Mouse (Mus musculus) liver, postnatal 0 days (tissue): ENCODE data around the gene Lad1. TPM values are rescaled to one million over a fixed set of nuclear protein-coding genes. Genes with fewer than 3 reads are reported as not detected.

Experiments used
- ATAC-seq: fragments of 200-750 bp; cut with Nextera tagmentation; 2 replicates; pipeline ENCODE4 v1.8.0; 2017; ENCODE audit warnings: mild to moderate bottlenecking, moderate library complexity
- DNase-seq: peaks from one replicate; pipeline ENCODE4 v3.0.0-alpha.2; 2016
- H3K27ac ChIP-seq: fragments of 300-500 bp; sonication (generic); 2 replicates; pipeline ENCODE4 v1.5.1; 2014; ENCODE audit warnings: antibody characterized with exemption, moderate library complexity, mild to moderate bottlenecking, low read depth
- H3K27me3 ChIP-seq: fragments of 300-500 bp; sonication (generic); 2 replicates; pipeline ENCODE4 v1.6.1; 2014; ENCODE audit warnings: low read length, control low read depth, mixed read lengths; ENCODE audit not compliant: insufficient read depth
- H3K36me3 ChIP-seq: fragments of 300-500 bp; sonication (generic); replicated peaks from 2 replicates; pipeline ENCODE4 v1.6.1; 2014; ENCODE audit warnings: mild to moderate bottlenecking, control low read depth, low read length, moderate library complexity, mixed read lengths; ENCODE audit not compliant: insufficient read depth
- H3K4me1 ChIP-seq: fragments of 300-500 bp; sonication (generic); 2 replicates; pipeline ENCODE4 v1.6.1; 2014; ENCODE audit warnings: antibody characterized with exemption, mild to moderate bottlenecking, control low read depth; ENCODE audit not compliant: insufficient read depth
- H3K4me2 ChIP-seq: fragments of 300-500 bp; sonication (generic); 2 replicates; pipeline ENCODE4 v1.6.1; 2014; ENCODE audit warnings: low read depth, mild to moderate bottlenecking, low read length, moderate library complexity, mixed read lengths
- H3K4me3 ChIP-seq: fragments of 300-500 bp; sonication (generic); 2 replicates; pipeline ENCODE4 v1.5.1; 2014; ENCODE audit warnings: low read depth, low read length
- H3K9ac ChIP-seq: fragments of 300-500 bp; sonication (generic); replicated peaks from 2 replicates; pipeline ENCODE4 v1.6.1; 2014; ENCODE audit warnings: mild to moderate bottlenecking, moderate library complexity
- H3K9me3 ChIP-seq: fragments of 300-500 bp; sonication (generic); 2 replicates; pipeline ENCODE4 v1.6.1; 2016; ENCODE audit warnings: mild to moderate bottlenecking, control low read depth, low read length, mixed read lengths
- CTCF ChIP-seq: sonication (generic); IDR thresholded peaks from 2 replicates; pipeline ENCODE4 v1.5.1; 2016; ENCODE audit warnings: antibody characterized with exemption, low read depth
- EP300 ChIP-seq: IDR thresholded peaks from 2 replicates; pipeline ENCODE4 v1.6.1; 2016; ENCODE audit warnings: antibody characterized with exemption, low read depth, mild to moderate bottlenecking
- whole genome bisulfite sequencing: fragments of 180-500 bp; shearing (Covaris S2); extraction: QIAGEN DNeasy Blood & Tissue Kit; methylation state at CpG from one replicate; pipeline ENCODE4 v1.1.7; 2014; ENCODE audit not compliant: insufficient replicate concordance; 5-methylcytosine and 5-hydroxymethylcytosine counted together
- polyA plus RNA-seq: library from polyadenylated mRNA; unstranded; fragments of >200 nt; fragmentation: Nextera tagmentation; extraction: Ambion mirVana; gene quantifications from 2 replicates; pipeline ENCODE4 v1.2.1, GENCODE M21; 2015

The Lad1 gene
- polyA plus RNA-seq, 1 experiment from 2014 or later = 0.42 TPM

DNA sequence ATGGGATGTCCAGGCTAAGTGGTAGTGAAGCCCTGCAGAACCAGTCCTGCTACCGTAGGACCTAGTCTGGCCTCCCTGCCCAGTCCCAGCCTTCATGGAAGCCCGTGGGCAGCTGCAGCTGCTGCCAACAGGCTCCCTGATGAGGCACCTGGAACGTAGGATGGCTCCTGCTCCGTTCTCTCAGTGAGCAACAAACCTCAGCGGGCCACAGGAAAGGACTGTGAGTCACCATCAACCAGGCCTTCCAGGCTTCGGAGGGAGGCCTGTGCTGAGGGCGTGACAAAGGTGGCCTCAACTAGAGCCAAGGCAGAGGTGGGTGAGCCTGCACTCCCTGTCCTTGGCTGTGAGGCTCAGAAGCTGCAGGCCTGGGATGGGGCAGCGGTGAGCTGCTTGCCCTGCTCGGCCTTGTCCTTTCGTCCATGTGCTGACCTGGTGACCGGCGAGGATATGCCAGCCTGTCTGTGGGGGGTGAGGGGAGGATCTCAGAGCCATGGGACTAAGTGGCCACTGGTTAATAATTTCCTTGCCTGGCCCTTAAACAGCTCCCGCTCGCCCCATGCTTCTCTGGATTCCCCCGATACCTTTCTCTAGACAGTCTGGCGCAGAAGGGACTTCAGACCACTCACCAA is 2.5 kb downstream of the Lad1 start:
- H3K4me3 ChIP-seq = no peak overlapping the region
- no peak for DNase-seq
- no peak overlapping the region for H3K27ac ChIP-seq
- no peak overlapping the region for H3K9ac ChIP-seq
- H3K4me2 ChIP-seq = no peak overlapping the region
- no peak for ATAC-seq
- H3K27me3 ChIP-seq = peaks cover 52% of the 10 kb centered on the region
- TF ChIP-seq EP300 (no peak), CTCF (no peak)
- H3K36me3 ChIP-seq = no peaks in the 10 kb centered on the region
- 59% methylated on average over 16 of the region's 16 CpGs for WGBS
- H3K9me3 ChIP-seq = no peaks in the 10 kb centered on the region
- no peaks in the 10 kb centered on the region for H3K4me1 ChIP-seq

DNA sequence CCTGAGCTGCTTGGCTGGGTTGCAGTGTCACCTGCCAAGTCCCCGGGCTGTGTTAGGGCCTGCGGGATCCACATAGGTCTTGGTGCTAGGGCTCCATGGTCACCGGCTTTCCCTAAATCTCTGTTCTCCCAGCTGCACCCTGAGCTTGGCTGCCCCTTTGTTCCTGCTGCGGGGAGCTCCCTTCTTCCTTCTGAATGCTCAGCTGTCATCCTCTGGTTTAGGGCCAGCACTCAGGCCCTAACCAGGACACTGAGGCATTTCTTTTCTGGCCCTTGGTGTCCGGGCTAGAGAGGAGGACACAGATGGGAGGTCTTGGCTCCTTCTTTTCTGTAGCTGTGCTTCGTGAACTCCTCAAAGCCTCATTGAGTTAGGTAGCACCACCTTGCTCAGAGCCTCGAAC is 3.4 kb downstream of the Lad1 start:
- Histone ChIP-seq H3K4me3 (no peak overlapping the region), H3K36me3 (no peaks in the 10 kb centered on the region), H3K27me3 (peaks cover 45% of the 10 kb centered on the region), H3K4me1 (no peaks in the 10 kb centered on the region), H3K4me2 (no peak overlapping the region), H3K27ac (no peak overlapping the region), H3K9me3 (no peaks in the 10 kb centered on the region), H3K9ac (no peak overlapping the region)
- TF ChIP-seq CTCF (no peak), EP300 (no peak)
- WGBS = 73% methylated on average over 7 of the region's 7 CpGs
- ATAC-seq (no peak), DNase-seq (no peak)

DNA sequence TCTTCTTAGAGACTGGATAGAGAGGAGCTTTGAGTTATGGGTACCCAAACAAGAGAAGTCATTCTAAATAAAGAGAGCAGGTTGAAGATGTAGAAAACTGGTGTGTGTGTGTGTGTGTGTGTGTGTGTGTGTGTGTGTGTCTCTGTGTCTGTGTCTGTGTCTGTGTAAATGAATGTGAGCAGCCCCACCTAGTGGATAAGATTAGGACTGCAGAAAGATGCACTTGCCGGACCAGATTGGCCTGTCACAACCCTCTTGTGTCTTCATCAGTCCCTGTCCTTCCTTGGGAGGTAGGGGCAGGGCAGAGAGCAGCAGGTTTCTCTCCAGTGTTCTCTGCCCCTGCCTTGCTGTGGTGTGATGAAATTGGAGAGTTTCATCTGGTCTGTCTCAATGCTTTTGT is 10.5 kb downstream of the Lad1 start:
- H3K36me3 ChIP-seq = no peaks in the 10 kb centered on the region
- no peak overlapping the region for H3K9ac ChIP-seq
- peak; percentile 60 for DNase-seq

DNA sequence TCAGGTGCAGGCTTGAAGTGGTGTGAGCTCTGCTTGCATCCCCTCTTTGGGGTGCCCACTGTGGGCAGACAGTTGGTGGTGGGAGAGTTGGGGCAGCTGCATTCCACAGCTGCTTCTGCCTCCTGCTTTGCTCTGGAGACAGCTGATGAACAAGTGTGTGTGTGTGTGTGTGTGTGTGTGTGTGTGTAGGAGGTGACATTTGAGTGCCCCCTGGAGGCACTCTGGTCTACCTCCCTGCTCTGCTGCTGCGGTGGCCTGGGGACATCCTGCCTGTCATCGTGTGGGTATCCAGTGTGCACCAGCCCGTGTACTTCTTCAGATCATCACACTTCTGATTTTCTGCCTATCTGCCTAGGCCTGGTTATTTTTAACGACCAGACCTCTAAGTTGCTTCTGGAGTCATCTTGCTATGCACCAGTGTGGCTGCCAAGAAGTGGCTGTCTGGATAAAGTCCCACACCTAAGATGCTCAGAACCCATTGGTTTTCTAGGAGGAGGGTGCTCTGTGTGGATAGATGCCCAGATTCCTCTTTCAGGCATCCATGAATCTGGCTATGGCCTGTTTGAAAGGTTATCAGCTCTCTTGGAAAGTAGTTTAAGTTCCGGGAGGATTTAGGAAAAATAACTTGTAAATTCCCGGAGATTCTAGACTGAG is 15.9 kb downstream of the Lad1 start:
- Histone ChIP-seq H3K4me2 (no peak overlapping the region), H3K9ac (no peak overlapping the region), H3K4me1 (no peaks in the 10 kb centered on the region), H3K27ac (no peak overlapping the region), H3K27me3 (0 out of 2 replicates have a peak, but pooled peaks cover 2% of the 10 kb centered on the region), H3K9me3 (no peaks in the 10 kb centered on the region), H3K36me3 (no peaks in the 10 kb centered on the region), H3K4me3 (no peak overlapping the region)
- ATAC-seq = no peak
- TF ChIP-seq CTCF = peak; percentile 14; the same call in 1 of the 2 replicates
- TF ChIP-seq EP300 = no peak
- 58% methylated on average over 6 of the region's 6 CpGs for WGBS
- no peak for DNase-seq

More for the DNA sequence above, 10.5 kb downstream of the Lad1 start:
- Histone ChIP-seq H3K4me1 (no peaks in the 10 kb centered on the region), H3K4me2 (no peak overlapping the region), H3K4me3 (no peak overlapping the region), H3K9me3 (no peaks in the 10 kb centered on the region), H3K27me3 (0 out of 2 replicates have a peak, but pooled peaks cover 2% of the 10 kb centered on the region), H3K27ac (no peak overlapping the region)
- WGBS = 14% methylated on average over 1 of the region's 1 CpGs
- 0 out of 2 replicates have a peak, but pooled peaks have one; percentile 19 for ATAC-seq
- TF ChIP-seq CTCF = peak; percentile 84
- TF ChIP-seq EP300 = no peak

DNA sequence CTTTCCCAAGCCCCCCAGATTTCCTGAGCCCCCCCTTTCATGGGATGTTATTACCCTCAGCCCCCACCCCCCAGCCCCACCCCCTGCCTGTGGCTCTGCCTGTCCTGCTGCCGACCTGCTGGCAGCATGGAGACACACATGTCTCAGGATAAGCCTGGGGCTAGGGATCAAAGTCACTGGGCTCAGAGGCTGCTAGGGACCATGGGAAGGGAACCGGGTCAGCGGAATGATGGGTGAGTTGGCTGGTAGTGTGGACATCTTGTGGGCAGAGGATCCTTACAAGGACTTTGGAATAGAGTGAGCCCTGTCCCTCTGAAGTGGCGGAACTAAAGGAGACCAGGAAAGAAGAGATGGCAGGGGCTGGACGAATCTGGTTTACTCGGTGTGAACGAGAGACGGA is 16.6 kb downstream of the Lad1 start:
- ATAC-seq = no peak
- no peak for DNase-seq
- TF ChIP-seq EP300 (no peak), CTCF (no peak)
- no peaks in the 10 kb centered on the region for H3K36me3 ChIP-seq
- H3K27me3 ChIP-seq = 0 out of 2 replicates have a peak, but pooled peaks cover 2% of the 10 kb centered on the region
- H3K9ac ChIP-seq = no peak overlapping the region
- no peak overlapping the region for H3K27ac ChIP-seq
- no peak overlapping the region for H3K4me3 ChIP-seq
- no peaks in the 10 kb centered on the region for H3K4me1 ChIP-seq
- WGBS = 71% methylated on average over 8 of the region's 8 CpGs
- H3K9me3 ChIP-seq = no peaks in the 10 kb centered on the region
- H3K4me2 ChIP-seq = no peak overlapping the region

DNA sequence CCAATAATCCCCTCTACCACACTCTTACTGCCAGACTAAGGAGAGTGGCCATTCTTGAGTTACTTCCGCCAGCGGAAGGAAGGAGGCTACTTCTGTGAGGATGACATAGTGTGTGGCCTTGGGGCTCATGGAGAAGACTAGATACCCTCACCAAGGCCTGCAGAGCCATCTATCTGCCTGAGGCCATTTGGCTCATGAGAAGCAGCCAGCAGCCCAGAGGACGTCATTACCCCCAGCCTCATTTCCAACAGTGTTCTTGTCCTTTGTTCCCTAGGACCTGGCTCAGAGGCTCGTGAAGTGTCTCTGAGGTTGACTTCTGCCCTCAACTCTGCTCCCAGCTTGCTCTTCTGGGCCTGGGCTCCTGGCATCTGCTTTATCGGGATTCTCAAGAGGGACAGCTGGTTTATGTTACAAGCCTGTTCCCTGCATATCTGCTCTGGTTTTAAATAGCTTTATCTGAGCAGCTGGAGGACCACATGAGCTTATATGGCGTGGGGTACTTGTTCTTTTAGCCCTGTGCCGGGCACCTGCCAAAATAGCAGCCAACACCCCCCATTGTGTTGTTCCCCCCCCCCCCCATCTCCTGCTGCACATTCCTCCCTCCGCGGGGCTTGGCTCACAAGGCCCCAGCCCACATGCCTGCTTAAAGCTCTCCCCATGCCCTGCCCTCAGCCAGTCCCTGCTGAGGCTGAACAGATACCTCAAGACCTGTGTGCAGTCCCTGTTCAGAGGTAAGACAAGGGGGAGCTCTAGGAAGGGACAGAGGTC is 17.5 kb downstream of the Lad1 start, which contains the start of gene Tnnt2:
TSS of gene Tnnt2 (plus strand) at position 639 of the 768 bp plus-strand sequence.
- no peak within 1 kb of the TSS for H3K27ac ChIP-seq
- no peaks in the 10 kb centered on the region for H3K9me3 ChIP-seq
- H3K4me1 ChIP-seq = no peaks in the 10 kb centered on the region
- 44% methylated on average over 9 of the region's 9 CpGs for WGBS
- ATAC-seq (no peak), DNase-seq (no peak)
- no peak within 1 kb of the TSS for H3K4me3 ChIP-seq
- no peak within 1 kb of the TSS for H3K4me2 ChIP-seq
- TF ChIP-seq CTCF = no peak
- no peak for TF ChIP-seq EP300
- no peaks in the 10 kb centered on the region for H3K27me3 ChIP-seq
- no peaks in the 10 kb centered on the region for H3K36me3 ChIP-seq
- H3K9ac ChIP-seq = no peak within 1 kb of the TSS
